Mouse (Mus musculus) CD8-positive naive resting alpha-beta T cell, adult 2 months (primary cell): ENCODE results near the gene Golga5.

Experiments
- DNase-seq, 2 experiments: peaks; one replicate each; pipeline ENCODE4 v3.0.0; 2022; ENCODE audit warnings: low read depth in 2 of 2, low spot score in 2 of 2

Golga5 gene

DNA sequence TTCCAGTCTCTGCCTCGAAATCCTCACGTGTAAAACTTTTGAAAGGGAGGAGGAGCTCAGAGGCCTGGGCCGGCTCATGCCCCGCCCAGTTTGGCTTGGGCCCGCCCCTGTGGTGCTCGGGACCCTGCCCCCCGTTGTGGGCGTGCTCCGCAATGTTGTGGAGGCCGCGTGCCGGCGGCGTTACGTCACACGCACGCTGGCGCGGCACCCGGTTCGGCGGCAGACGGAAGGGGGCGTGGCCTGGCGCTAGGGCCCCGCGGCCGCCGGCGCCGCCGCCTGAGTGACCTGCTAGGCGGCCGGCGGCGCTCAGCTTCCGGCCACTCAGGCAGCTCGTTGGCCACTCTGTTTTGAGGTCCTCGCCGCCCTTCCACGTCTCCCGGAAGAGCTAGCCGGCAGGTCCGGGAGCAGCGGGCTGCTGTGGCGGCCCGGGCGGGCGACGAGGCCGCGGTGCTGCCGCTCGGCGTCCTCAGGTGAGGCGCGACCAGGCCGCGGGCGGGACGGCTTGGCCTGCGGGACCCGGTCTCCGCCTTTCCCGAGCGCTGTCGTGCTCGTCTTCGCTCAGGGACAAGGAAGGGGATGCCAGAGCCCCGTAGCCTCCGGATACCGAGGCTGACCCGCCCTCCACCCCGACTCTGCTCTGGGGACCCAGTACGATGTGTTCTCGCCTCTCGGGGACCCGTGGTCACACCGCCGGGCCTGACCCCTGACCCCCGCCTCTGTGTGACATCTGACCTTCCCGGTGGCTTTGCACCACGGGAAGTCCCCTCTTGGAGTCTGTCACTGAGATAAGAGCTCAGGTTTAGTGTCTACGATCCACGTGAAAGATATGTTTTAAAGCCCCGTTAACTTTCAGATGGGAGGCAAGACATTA lies at the start of gene Golga5:
Gene Golga5, plus strand, starts transcription at position 242 of the 871 bp plus-strand sequence.
- peak; percentile 96 to 97 for DNase-seq

DNA sequence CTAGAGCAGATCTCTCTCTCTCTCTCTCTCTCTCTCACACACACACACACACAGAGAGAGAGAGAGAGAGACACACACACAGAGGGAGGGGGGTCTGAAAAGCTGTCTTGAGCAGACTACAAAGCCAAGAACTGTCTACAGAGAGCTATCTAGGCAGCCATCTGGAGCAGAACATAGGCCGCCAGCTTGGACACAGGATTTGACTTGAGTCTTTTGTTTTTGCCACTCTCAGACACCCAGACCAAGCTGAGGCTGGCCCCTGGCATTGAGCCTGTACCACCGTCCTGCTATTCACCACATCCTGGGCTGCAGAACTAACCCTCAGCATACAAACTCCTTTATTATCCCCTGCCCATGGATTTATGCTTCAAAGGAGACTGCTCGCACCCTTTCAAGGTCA lies 49.4 kb upstream of the Golga5 start:
- DNase-seq: no peak

DNA sequence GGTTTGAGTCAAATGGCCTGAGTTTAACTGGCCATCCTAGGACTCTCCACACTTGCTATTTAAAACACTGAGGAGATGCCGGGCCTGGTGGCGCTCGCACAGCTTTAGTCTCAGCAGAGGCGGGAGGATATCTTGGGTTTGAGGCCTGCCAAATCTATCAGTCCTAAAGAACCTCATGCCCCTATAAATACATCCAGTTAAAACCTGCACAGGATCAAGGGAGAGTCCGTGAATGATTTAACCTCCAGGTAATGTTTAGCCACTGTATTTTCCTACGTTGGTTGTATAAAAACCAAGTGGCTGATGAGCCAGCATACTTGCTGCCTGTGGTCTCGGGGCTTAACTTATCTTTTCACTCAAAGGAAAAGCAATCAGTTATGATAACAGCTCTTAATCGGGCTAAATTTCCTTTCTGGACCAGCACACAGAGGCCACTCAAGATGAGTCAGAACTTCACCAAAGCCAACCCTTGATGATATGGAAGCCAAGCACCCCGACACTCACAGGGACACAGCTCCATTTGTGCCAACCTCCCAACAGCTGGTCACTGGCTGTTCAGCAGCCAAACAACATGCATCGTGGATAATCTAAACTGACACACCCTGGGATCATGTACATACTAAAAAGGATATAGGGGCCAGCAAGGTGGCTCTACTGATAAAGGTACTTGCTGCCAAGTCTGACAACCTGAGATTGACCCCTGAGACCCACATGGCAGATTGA lies 48.6 kb upstream of the Golga5 start:
- DNase-seq: no peak

GRCm38 (mm10) chr12:102422065-102422464 lies 46.9 kb upstream of the Golga5 start:
- no peak for DNase-seq

DNA sequence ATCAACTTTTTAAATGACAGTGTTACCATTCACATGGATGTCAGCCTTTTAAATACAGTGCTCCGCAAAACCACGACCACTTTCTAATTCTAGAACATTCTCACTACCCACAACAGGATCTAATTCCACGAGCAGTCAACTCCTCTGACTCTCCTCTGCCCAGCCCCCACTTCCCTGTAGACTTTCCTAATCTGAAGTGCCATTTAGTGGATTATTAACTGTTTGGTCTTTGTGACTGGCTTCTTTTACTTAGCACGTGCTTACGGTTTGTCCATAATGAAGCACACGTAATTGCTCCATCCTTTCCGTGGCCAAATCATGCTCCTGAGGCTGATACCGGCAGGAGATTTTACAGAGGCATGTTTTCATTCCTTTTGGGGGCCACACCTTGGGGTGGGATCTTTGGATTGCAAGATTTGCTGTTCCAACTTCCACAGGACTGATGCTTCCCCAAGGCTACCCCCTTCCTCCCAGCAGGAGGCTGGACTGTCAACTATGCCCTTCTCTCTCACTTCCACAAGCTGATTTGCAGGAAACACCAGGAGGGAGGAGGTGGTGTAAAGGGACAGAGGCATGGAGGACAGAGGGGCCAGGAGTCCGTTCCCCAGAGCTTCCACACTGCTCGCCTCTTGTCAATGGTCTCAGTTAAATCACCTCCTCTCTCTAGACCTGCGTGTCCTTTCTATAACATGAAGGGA lies 46.2 kb upstream of the Golga5 start:
- no peak for DNase-seq

GRCm38 (mm10) chr12:102423625-102424024 lies 45.3 kb upstream of the Golga5 start:
- no peak for DNase-seq

- DNase-seq: no peak
These were observed 44.5 kb upstream of the Golga5 start for GRCm38 (mm10) chr12:102424456-102424855.

GRCm38 (mm10) chr12:102425048-102425578 lies 43.8 kb upstream of the Golga5 start:
- no peak for DNase-seq

DNA sequence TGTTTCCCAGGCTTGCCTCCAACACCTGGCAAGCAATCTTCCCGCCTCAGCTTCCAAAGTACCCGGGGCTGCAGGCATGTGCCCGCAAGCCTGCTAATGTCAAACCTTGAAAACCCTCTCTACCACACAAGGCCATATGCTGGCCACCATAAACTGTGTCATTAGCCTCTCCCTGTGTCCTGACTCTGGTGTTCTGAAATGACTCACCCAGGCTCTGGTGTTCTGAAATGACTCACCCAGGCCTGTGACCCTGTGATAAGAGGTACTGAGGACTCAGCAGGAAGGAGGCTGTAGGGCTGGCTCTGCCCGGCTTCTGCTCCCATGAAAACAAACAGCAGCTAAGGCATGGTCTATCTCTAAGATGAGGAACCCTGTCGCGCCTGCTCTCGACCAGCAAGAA lies 42.6 kb upstream of the Golga5 start:
- DNase-seq: no peak

DNA sequence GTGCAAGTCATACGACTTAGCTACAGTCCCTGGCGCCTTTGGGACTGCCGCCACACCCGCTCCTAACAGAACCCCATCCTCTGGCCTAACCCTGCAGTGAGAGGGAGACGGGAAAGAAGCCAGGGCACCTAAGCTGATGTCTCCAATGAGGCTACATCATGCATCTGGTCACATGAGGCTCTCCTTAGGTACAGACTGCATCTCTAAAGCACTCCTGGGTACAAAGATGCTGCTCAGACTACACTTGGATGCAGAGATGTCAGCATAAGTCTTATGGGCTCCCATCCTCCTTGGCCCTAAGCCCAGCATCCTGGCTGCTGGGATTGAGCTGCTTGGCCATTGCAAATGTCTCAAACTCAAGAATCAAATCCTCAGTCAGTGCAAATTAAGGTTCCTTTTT lies 39.3 kb upstream of the Golga5 start:
- DNase-seq: no peak

GRCm38 (mm10) chr12:102430228-102430627 lies 38.7 kb upstream of the Golga5 start:
- DNase-seq: no peak

DNA sequence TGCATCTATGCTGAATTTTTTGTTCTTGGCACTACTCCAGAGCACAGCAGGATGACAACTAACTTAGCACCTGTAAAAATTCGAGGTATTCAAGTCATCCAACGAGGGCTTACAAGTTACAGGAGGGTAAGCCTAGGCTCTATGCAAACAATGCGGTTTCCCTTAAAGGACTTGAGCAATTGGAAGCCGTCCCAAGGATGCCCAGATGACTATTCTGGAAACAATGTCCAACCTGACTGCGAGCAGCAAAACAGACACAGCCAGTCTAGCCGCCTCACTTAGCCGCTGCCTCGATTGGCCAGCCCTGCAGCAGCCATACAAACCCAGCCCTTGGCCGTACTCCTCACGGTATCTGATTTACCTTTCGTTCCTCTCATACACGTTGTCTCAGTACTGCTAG lies 36.7 kb upstream of the Golga5 start:
- DNase-seq: no peak

DNA sequence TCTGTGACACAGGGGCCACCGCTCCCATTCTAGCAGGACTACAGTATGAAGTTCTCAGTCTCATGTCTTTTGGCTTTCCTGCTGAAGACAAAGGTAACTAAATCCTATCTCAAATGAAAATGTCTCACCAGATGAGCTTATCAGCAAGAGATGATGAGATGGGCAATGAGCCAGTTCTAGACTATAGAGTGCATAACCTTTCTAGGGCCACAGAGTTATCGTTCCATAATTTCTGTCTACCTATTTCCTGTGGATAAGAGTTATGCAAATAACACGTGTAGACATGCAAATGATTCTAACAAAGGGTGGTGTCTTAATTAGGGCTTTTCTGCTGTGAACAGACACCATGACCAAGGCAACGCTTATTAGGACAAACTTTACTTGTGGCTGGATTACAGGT lies 34.8 kb upstream of the Golga5 start:
- no peak for DNase-seq

GRCm38 (mm10) chr12:102436939-102437526 lies 31.9 kb upstream of the Golga5 start:
- no peak for DNase-seq

GRCm38 (mm10) chr12:102437952-102438351 lies 31.0 kb upstream of the Golga5 start:
- DNase-seq: no peak

GRCm38 (mm10) chr12:102438983-102439631 lies 29.8 kb upstream of the Golga5 start:
- no peak for DNase-seq

- DNase-seq: peak; percentile 86 to 92
These were observed 29.3 kb upstream of the Golga5 start, which contains the start of gene Lgmn for GRCm38 (mm10) chr12:102439632-102440023. TSS of gene Lgmn (minus strand) at chr12:102439813.

DNA sequence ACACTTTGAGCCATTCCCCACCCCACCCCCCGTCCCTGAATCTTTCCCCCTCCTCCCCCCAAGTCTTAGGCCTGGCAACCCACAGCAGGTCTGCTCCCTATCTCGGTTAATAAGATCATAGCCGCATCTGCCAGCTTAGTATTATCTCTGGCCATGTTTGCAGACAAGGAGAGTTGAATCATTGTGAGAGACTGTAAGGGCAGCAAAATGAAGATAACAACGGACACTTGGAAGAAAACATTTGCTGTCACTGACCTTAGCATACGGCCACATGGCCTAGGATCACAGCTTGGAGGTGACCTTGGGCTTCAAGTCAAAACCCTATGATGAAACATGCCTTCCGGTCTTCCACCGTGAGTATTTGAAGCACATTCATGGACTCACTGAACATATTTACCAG lies 28.4 kb upstream of the Golga5 start:
- DNase-seq: no peak

- DNase-seq: no peak
These were observed 27.8 kb upstream of the Golga5 start for GRCm38 (mm10) chr12:102441141-102441540.

DNA sequence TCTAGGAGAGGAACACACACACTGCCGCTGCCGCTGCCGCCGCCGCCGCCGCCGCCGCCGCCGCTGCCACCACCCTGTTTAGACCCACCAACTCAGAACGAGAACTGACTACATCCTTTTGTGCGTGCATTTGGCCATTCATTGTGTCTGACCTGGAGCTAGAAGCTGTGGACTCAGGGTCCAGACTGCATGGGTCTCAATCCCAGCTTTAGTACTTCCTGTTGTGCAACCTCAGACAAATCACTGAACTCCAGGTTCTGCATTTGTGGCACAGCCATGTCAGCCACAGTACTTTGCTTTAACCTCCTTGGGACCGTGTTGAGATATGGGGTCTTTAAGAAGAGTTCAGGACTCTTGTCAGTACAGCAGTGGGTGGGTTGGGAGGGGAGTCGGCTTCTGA lies 26.3 kb upstream of the Golga5 start:
- DNase-seq: no peak

DNA sequence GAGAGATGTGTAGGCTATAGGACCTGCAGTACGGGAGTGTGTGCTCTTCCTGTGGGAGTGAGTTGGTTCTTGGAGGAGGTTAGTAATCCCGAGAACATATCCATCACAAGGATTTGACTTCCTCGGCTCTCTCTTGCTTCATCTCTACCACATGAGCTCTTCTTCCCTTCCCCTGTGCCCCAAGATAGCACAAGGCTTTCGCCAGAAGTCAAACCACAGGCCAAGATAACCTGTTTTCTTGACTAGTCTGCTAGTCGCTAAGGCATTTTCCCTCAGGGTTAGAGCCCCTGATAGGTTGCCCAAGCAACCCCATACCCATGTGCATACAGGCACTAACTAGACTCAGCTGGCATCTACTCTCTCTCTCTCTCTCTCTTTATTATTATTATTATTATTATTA lies 25.3 kb upstream of the Golga5 start:
- DNase-seq: no peak
